Mouse (Mus musculus): Measurements from ENCODE around the gene Lrrc17. TPM values are rescaled to one million over a fixed set of nuclear protein-coding genes. Genes with fewer than 3 reads are reported as not detected.

Gene Lrrc17
- polyA plus RNA-seq, 1 experiment from 2014 or later, result 1.6 TPM

- Histone ChIP-seq H3K4me3 (no peak overlapping the region), H3K4me2 (no peak overlapping the region), H3K9me3 (replicated peaks) (no peaks in the 10 kb centered on the region), H3K4me1 (no peaks in the 10 kb centered on the region), H3K36me3 (no peaks in the 10 kb centered on the region), H3K27me3 (replicated peaks) (no peaks in the 10 kb centered on the region), H3K9ac (no peak overlapping the region), H3K27ac (no peak overlapping the region)
- 73% methylated on average over 10 of the region's 10 CpGs for WGBS (ENCODE audit: insufficient replicate concordance)
- no peak for ATAC-seq
Observed at GRCm38 (mm10) chr5:21513363-21513762, 30.0 kb upstream of the Lrrc17 start.

- H3K4me1 ChIP-seq, result no peaks in the 10 kb centered on the region
- no peaks in the 10 kb centered on the region; the same call in 1 of the 2 replicates for H3K27me3 ChIP-seq (replicated peaks)
- no peak overlapping the region for H3K4me3 ChIP-seq
- H3K4me2 ChIP-seq, result no peak overlapping the region
- H3K27ac ChIP-seq, result no peak overlapping the region
- no peaks in the 10 kb centered on the region for H3K9me3 ChIP-seq (replicated peaks)
- H3K36me3 ChIP-seq, result no peaks in the 10 kb centered on the region
- no peak for ATAC-seq
- no peak overlapping the region for H3K9ac ChIP-seq
- 85% methylated on average over 2 of the region's 2 CpGs for WGBS (ENCODE audit: insufficient replicate concordance)
Observed at GRCm38 (mm10) chr5:21517562-21517961, 25.8 kb upstream of the Lrrc17 start.

GRCm38 (mm10) chr5:21518207-21518606 is 25.2 kb upstream of the Lrrc17 start:
- Histone ChIP-seq H3K4me1 (no peaks in the 10 kb centered on the region), H3K27me3 (replicated peaks) (no peaks in the 10 kb centered on the region; the same call in 1 of the 2 replicates), H3K4me2 (no peak overlapping the region), H3K4me3 (no peak overlapping the region), H3K9ac (no peak overlapping the region), H3K9me3 (replicated peaks) (no peaks in the 10 kb centered on the region), H3K36me3 (no peaks in the 10 kb centered on the region), H3K27ac (no peak overlapping the region)
- 69% methylated on average over 4 of the region's 4 CpGs for WGBS (ENCODE audit: insufficient replicate concordance)
- ATAC-seq, result no peak

DNA sequence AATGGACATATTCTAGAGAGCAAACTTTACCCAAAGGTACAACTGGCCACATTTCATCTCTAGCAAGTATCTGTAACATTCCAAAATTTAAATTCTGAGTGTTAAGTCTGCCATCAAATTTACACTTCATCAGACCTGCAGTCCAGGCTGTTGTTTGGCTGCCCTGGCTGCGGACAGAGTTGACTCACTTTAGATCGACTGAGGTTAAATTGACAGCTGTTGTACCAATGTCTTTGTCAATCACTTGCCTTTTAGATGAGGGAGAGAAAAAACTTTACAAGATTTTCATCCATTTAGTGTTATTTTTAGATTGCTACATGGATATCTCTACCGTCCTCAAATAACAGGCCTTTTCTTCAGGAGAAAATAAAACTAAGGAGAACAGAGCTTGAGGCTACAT is 24.2 kb upstream of the Lrrc17 start:
- Histone ChIP-seq H3K4me3 (no peak overlapping the region), H3K27me3 (replicated peaks) (no peaks in the 10 kb centered on the region; the same call in 1 of the 2 replicates), H3K9ac (no peak overlapping the region), H3K9me3 (replicated peaks) (no peaks in the 10 kb centered on the region), H3K4me1 (no peaks in the 10 kb centered on the region), H3K36me3 (no peaks in the 10 kb centered on the region), H3K27ac (no peak overlapping the region), H3K4me2 (no peak overlapping the region)
- WGBS (ENCODE audit: insufficient replicate concordance), result 69% methylated on average over 3 of the region's 3 CpGs
- ATAC-seq, result no peak

DNA sequence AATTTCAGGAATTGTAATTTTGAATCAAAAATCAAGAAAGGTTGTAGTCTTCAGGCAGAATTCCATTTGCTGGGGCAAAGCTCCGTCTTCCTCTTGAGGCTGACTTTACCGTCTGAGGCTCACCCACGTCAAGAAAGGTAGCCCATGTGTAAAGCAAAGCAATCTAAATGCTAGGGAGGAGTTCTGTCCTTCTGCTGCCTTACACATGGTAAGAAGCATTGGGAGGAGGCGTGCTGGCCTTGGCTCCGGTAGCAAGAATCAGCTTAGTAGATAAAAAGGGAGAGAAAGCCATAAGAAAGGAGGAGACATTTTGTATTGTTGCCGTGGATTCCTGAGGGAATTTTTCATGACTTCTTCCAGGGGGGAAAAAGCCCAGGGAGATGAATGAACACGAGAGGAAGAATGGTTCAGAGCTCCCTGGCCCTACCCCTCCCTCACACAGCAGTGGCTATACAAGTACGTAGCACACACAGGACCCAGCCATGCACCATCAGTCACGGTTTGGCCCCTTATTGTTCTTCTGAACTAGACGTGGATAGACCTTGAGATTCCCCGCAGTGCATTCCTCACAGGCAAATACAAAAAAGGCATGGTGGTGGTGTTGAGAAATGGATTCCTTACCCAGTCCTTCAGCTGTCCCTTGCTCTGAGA is 16.4 kb upstream of the Lrrc17 start:
- no peaks in the 10 kb centered on the region for H3K4me1 ChIP-seq
- no peaks in the 10 kb centered on the region for H3K27me3 ChIP-seq (replicated peaks)
- no peaks in the 10 kb centered on the region for H3K9me3 ChIP-seq (replicated peaks)
- no peak for ATAC-seq
- no peak overlapping the region for H3K9ac ChIP-seq
- 59% methylated on average over 11 of the region's 11 CpGs for WGBS (ENCODE audit: insufficient replicate concordance)
- no peak overlapping the region for H3K4me3 ChIP-seq
- no peak overlapping the region for H3K4me2 ChIP-seq
- no peak overlapping the region for H3K27ac ChIP-seq
- H3K36me3 ChIP-seq, result no peaks in the 10 kb centered on the region

GRCm38 (mm10) chr5:21527488-21527911 is 15.9 kb upstream of the Lrrc17 start:
- ATAC-seq, result no peak
- H3K27ac ChIP-seq, result no peak overlapping the region
- WGBS (ENCODE audit: insufficient replicate concordance), result 16% methylated on average over 4 of the region's 4 CpGs

DNA sequence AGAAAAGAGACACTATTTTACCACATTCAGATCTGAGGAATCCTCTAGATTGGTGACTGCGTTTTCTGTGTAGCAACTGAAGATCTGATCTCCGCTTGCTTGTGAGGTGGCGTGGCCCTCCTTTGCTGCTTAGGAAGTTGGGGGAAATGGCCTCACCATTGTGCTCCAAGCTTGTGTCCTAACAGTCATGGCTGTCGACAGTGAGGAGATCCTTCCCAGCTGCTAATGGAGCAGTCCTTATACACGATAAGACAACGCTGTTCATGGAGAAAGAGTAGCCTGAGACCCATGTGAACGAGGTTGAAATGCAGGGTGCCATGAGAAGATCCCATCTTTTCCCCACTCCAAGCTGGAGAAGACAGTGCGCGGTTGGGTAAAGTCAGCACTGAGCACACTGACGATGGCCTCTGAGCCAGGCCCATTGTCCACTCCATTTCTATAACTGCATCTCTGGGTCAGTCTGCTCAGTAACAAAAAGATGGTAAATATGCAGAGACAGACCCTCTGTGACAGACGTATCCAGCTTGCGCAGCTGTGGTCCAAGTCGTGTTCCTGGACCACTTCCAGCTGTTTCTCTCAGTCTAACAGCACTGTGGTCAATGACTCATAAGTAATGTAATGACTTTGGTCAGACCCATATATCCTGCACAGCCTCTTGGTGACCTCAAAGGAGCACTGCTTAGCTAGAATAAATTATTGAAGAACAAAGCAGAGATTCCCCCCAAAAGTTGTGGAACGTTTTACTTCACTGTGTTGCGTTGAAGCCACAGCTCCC is 15.1 kb upstream of the Lrrc17 start:
- Histone ChIP-seq H3K9ac (no peak overlapping the region), H3K4me1 (no peaks in the 10 kb centered on the region), H3K27me3 (replicated peaks) (no peaks in the 10 kb centered on the region), H3K4me3 (no peak overlapping the region), H3K4me2 (no peak overlapping the region), H3K9me3 (replicated peaks) (no peaks in the 10 kb centered on the region), H3K36me3 (no peaks in the 10 kb centered on the region), H3K27ac (no peak overlapping the region)
- ATAC-seq, result no peak
- WGBS (ENCODE audit: insufficient replicate concordance), result 75% methylated on average over 15 of the region's 15 CpGs

More at GRCm38 (mm10) chr5:21527488-21527911, 15.9 kb upstream of the Lrrc17 start:
- Histone ChIP-seq H3K9ac (no peak overlapping the region), H3K9me3 (replicated peaks) (no peaks in the 10 kb centered on the region), H3K4me3 (no peak overlapping the region), H3K4me2 (no peak overlapping the region), H3K27me3 (replicated peaks) (no peaks in the 10 kb centered on the region), H3K36me3 (no peaks in the 10 kb centered on the region), H3K4me1 (no peaks in the 10 kb centered on the region)

GRCm38 (mm10) chr5:21529110-21529720 is 14.1 kb upstream of the Lrrc17 start:
- no peaks in the 10 kb centered on the region for H3K9me3 ChIP-seq (replicated peaks)
- H3K36me3 ChIP-seq, result no peaks in the 10 kb centered on the region
- H3K4me2 ChIP-seq, result no peak overlapping the region
- ATAC-seq, result no peak
- H3K9ac ChIP-seq, result no peak overlapping the region
- 71% methylated on average over 8 of the region's 8 CpGs for WGBS (ENCODE audit: insufficient replicate concordance)
- no peaks in the 10 kb centered on the region for H3K4me1 ChIP-seq
- H3K4me3 ChIP-seq, result no peak overlapping the region
- H3K27me3 ChIP-seq (replicated peaks), result no peaks in the 10 kb centered on the region
- no peak overlapping the region for H3K27ac ChIP-seq

DNA sequence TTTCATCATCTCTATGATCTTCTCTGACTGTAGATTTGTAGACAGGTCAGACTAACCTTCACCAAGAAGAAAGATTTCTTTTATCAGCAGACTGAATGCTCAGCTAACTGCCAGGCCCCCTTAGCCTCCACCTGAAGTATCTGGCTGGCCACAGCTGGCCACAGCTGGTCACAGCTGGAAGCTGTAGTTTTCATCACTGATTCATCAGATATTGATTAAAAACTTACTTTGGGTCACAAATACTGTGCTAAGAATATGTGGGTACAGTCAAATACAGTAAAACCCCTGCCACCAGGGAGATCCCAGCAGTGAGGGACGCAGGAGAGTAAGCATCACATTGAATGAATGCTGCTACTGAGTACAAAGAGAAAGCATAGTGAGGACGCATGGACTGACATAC is 11.2 kb upstream of the Lrrc17 start:
- no peak overlapping the region for H3K9ac ChIP-seq
- H3K9me3 ChIP-seq (replicated peaks), result no peaks in the 10 kb centered on the region
- no peak overlapping the region for H3K4me2 ChIP-seq
- H3K4me3 ChIP-seq, result no peak overlapping the region
- no peaks in the 10 kb centered on the region for H3K36me3 ChIP-seq
- no peaks in the 10 kb centered on the region for H3K27me3 ChIP-seq (replicated peaks)
- no peak overlapping the region for H3K27ac ChIP-seq
- H3K4me1 ChIP-seq, result no peaks in the 10 kb centered on the region
- ATAC-seq, result no peak
- WGBS (ENCODE audit: insufficient replicate concordance), result 63% methylated on average over 2 of the region's 2 CpGs

DNA sequence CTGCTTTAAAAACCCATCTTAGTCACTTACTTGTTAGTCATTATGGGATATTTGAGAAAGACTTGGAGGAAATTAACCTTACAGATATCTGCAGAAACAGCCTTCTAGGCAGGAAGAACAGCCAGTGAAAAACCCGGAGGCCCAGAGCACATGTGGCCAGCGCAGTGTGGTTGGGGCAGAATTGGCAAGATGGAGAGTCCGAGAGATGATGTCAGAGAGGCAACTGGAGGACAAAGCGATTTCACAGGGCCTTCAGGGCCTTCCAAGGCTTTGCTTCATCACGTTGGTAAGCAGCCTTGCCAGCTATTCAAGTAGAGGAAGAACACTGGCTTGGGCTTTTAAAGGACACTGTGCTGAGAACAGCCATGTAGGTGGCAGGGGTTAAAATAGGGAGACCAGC is 10.4 kb upstream of the Lrrc17 start:
- Histone ChIP-seq H3K9ac (no peak overlapping the region), H3K27me3 (replicated peaks) (no peaks in the 10 kb centered on the region), H3K27ac (no peak overlapping the region), H3K4me1 (no peaks in the 10 kb centered on the region), H3K9me3 (replicated peaks) (no peaks in the 10 kb centered on the region), H3K4me3 (no peak overlapping the region), H3K4me2 (no peak overlapping the region), H3K36me3 (no peaks in the 10 kb centered on the region)
- no peak for ATAC-seq
- WGBS (ENCODE audit: insufficient replicate concordance), result 70% methylated on average over 5 of the region's 5 CpGs

- Histone ChIP-seq H3K27me3 (replicated peaks) (0 out of 2 replicates have a peak, but pooled peaks cover 3% of the 10 kb centered on the region), H3K9ac (no peak overlapping the region), H3K4me1 (no peaks in the 10 kb centered on the region), H3K36me3 (no peaks in the 10 kb centered on the region), H3K27ac (no peak overlapping the region), H3K4me3 (no peak overlapping the region), H3K9me3 (replicated peaks) (no peaks in the 10 kb centered on the region), H3K4me2 (no peak overlapping the region)
- ATAC-seq, result no peak
- 77% methylated on average over 4 of the region's 4 CpGs for WGBS (ENCODE audit: insufficient replicate concordance)
Observed at GRCm38 (mm10) chr5:21542226-21542625, 1.1 kb upstream of the Lrrc17 start.

DNA sequence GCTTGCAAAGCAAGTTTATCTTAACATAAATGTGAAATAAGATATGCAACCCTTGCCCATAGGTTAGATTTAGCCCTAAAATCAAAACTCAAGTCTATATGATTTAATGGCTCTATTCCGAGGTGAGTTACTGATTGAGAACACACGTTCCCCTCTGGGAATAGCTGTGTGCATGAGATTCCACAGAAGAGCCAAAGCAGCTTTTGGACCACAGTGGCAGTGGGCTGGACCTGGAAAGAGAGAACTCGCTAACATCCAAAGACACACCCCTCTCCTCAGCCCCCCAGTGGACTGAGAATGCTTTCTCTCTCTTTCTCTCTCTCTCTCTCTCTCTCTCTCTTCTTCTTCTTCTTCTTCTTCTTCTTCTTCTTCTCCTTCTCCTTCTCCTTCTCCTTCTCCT is 1.5 kb downstream of the Lrrc17 start:
- Histone ChIP-seq H3K27me3 (replicated peaks) (0 out of 2 replicates have a peak, but pooled peaks cover 3% of the 10 kb centered on the region), H3K4me2 (no peak overlapping the region), H3K9me3 (replicated peaks) (no peaks in the 10 kb centered on the region), H3K27ac (no peak overlapping the region), H3K4me3 (no peak overlapping the region), H3K4me1 (no peaks in the 10 kb centered on the region), H3K36me3 (no peaks in the 10 kb centered on the region), H3K9ac (no peak overlapping the region)
- no peak for ATAC-seq
- WGBS (ENCODE audit: insufficient replicate concordance), result 61% methylated on average over 3 of the region's 3 CpGs

All from liver, embryonic 12.5 days (tissue).